Mouse (Mus musculus): Measurements from ENCODE around the gene Mfap3.
"Not testable (repeated sequence)": the region's sequence is repeated elsewhere in the genome, so short reads cannot be mapped to it uniquely, and the experiment has no call there.

Gene Mfap3

DNA sequence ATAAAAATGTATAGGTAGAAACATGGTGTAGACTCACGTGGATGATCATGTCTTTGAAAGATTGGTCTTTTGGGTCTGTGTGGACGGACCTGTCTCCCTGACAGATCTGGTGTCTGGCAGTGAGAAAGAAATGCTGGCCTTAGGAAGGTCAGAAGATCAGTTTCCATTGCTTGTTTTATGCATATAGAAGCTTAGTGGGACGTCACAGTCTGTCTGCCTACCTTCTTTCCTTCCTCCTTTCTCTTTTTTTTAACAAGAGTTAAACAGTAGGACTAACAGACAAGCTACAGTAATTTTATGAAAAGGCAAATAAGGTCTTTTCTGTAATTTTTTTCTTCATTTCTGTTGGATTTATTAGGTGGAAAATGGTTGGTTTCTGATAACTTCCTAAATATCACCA lies 10.6 kb downstream of the Mfap3 start:
- no peak for DNase-seq (ENCODE audit: low read depth, low spot score)

DNA sequence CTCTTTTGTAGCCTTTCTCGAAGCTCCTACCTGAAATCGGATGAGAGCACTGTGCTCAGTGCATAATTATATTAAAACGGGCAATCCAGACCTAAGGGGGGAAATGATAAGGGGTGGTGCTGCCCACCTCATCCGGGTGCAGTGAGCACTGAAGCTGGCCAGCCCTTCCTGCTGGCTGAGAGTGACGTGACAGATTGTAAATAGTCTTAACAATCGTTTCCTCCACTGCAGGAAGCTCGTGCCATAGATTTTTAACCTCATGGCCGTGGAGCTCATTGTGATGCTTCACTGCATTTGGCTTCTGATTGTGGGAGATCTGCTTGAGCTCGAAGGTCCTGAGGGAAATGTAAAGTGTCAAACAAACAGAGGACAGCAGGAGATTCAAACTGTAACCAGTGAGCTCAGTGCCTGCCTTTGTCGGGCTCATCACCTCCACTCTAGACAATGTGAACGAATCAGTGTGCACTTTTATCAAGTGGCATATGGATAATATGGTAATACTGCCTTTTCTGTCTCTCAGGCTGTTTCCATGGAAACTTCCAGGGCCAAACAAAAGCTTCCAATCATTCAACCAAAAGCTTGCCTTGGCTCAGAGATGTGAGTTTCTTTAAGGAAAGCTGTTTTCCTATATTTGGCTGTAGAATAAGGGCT lies 13.0 kb downstream of the Mfap3 start:
- DNase-seq (ENCODE audit: low read depth, low spot score): no peak

- no peak for DNase-seq (ENCODE audit: low read depth, low spot score)
Measured at GRCm38 (mm10) chr11:57532306-57532705, 13.8 kb downstream of the Mfap3 start.

DNA sequence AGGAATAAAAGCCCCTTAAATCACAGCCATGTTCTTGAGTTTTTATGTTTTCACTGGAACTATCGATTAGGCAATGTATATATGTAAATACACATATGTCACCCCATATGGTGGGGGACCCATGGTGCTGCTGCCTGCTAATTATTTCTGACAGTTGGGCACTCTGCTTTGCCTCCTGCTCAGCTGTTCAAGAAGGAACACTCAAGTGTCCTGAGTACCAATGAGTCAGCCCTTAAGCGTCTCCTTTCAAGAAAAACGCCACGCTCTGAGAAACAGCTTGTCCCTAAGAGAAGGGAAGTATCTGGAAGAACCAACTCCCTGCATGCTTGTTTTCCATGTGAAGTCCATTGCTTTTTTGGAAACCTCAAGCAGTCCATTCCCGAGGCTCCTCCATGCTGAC lies 17.4 kb downstream of the Mfap3 start:
- DNase-seq (ENCODE audit: low read depth, low spot score): no peak

DNA sequence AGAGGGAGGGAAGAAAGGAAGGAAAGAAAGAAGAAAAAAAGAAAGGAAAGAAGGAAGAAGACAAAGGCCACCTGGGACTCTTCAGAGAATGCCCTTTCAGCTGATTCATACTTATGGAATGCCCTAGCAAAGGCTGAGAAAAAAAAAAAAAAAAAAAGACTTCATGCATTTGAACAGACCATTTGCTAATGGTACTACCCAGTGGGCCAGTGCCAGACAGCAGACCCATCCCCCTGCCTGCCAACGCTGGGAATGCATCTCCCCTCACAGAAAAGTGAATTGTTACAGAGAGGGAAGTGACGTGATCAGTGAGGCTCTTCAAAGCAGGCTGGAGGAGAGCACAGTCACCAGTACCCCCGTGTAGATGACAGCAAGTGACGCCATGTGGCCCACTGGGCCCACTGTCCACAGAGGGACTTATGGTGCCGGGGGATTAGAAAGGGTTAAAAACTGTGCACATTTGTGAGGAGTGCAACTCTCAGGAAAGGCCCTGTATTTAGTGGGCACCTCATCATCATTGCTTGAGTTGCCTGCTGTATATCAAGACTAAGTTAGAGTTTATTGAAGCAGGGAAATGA lies 21.5 kb downstream of the Mfap3 start:
- DNase-seq (ENCODE audit: low read depth, low spot score): no peak

DNA sequence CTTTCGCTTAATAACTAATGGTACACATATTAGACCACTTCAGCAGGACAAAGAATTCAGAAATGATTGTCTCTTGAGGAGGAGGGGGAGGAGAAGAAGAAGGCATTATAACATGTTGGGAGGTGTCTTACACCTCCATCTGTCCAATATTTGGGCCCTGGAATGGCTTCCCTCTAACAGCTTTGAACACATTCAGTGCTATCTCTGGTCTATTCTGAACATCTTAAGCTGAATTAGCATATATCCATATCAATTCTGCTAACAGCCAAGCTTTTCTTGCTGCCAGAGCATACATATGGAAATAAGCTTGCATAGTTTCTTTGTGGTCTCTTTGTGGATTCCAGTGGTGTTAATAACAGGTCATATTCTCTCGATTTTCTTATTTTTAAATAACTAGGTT lies 22.2 kb downstream of the Mfap3 start:
- no peak for DNase-seq (ENCODE audit: low read depth, low spot score)

- DNase-seq (ENCODE audit: low read depth, low spot score): peak; percentile 88
Measured at GRCm38 (mm10) chr11:57548618-57549550, 30.4 kb downstream of the Mfap3 start.

- DNase-seq (ENCODE audit: low read depth, low spot score): no peak
Measured at GRCm38 (mm10) chr11:57550230-57550629, 31.8 kb downstream of the Mfap3 start.

- DNase-seq (ENCODE audit: low read depth, low spot score): no peak
Measured at GRCm38 (mm10) chr11:57551016-57551415, 32.6 kb downstream of the Mfap3 start.

DNA sequence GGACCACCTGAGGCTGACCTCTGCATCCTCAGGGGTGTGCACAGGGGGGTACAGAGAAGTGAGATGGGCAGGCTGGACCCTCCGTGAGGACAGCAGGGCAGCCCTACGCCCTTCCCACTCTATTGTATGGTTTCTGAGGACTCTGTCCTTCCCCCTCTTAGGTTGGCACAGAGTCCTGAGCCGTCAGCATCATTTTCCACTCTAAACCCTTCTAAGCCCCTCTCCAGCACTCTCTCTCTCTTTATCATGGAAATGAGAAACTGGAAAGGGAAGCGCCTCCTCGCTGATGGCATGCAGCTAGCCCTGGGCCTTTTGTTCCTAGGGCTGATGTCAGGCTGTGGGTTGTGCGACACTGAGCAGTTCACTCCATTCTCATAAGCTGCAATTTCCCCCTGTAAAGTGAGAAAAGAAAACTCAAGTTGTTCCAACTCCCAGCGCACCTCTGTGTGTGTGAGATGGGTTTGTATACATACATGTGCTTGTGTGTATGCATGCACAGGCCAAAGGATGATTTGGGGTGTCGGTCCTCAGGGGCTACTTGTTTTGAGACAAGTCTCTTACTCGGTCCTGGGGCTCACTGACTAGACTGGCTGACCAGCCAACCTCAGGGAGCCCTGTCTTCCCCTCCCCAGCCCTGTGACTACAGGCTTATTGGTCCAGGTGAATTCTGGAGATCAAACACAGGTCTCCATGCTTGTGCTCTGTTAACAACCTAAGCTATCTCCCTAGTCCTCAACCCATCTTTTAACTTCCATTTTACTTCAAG lies 34.7 kb downstream of the Mfap3 start:
- DNase-seq (ENCODE audit: low read depth, low spot score): no peak

DNA sequence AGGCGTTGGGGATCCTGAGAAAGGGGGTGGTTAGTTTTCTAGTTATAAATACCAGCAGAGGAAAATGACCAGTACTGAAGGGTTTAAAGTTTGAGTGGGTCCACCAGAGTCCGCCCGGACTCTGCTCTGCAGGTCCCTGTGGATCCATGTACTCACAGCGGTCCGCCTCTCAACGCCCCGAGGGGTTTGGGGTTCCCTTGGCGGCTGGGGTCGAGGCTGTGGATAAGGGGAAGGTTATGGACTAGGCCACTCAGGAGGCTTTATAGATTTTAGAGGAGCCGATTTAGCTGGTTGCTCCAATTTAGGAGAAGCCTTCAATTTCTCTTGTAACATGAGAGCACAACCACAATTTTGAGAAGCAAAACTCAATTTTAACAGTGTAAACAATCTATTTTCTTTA lies 39.5 kb downstream of the Mfap3 start:
- DNase-seq (ENCODE audit: low read depth, low spot score): not testable (repeated sequence)

GRCm38 (mm10) chr11:57564564-57564963 lies 46.1 kb downstream of the Mfap3 start:
- no peak for DNase-seq (ENCODE audit: low read depth, low spot score)

- DNase-seq (ENCODE audit: low read depth, low spot score): no peak
Measured at GRCm38 (mm10) chr11:57566091-57567035, 47.9 kb downstream of the Mfap3 start.

DNA sequence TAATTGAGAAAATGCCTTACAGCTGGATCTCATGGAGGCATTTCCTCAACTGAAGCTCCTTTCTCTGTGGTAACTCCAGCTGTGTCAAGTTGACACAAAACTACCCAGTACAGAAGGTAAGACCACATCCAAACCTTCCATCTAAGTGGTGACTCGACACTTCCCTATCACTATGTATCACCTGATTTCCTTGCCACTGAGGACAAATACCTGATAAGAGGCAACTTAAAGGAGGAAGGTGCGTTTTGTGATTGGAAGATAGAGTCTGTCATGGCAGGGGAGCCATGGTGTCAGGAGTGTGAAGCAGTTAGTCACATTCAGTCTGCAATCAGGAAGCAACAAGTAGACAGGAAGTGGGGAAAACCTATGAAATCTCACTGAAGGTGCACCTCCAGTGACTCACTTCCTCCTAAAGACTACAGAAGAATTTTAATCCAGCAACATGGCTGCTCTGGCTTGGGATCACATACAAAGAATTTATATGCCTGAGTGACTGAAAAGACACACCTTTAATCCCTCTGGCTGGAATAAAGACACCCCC lies 50.6 kb downstream of the Mfap3 start:
- no peak for DNase-seq (ENCODE audit: low read depth, low spot score)

DNA sequence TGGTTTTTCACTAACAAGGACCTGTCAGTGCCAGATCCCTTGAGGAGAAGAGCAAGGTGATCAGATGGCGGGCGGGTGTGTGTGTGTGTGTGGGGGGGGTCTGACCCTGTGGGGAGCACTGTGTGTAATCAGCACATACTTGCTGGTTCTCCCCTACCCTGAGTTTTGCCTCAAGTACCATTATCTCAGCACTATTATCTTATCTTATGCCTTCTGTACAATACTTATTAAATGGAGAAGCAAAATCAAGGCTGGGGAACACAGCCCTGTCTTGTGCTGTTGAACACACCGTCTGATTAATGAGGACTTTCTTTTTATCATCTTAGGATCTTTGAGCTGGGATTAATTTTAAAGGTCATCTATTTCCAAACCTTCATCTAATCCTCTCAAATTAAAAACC lies 52.6 kb downstream of the Mfap3 start:
- no peak for DNase-seq (ENCODE audit: low read depth, low spot score)

DNA sequence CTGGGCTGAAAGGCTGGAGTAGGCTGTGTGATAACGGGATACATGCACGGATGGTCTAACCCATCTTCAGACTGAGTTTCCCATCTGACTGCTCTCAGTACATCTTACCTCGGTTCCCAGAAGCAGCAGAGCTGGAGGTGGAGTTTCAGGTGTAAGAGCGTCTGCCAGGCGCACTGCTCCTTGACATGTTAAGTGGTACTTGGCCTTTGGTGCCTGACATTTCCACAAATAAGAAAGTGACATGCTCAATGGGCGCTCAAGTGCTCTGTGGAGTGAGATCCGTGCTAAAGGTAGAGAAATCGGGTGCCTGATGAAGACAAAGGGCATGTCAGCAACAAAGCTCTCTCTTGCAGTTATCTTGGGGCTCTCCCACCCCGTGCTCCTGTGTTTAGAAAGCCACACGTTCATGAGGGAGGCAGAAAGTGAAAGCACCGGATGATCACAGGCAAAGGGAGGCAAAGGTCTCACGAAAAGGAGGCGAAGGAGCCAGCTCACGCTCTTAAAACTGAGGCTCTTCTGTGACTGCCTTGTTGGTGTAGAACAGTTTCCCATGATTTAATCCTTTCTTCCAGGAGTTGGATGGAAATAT lies 55.3 kb downstream of the Mfap3 start:
- no peak for DNase-seq (ENCODE audit: low read depth, low spot score)

DNA sequence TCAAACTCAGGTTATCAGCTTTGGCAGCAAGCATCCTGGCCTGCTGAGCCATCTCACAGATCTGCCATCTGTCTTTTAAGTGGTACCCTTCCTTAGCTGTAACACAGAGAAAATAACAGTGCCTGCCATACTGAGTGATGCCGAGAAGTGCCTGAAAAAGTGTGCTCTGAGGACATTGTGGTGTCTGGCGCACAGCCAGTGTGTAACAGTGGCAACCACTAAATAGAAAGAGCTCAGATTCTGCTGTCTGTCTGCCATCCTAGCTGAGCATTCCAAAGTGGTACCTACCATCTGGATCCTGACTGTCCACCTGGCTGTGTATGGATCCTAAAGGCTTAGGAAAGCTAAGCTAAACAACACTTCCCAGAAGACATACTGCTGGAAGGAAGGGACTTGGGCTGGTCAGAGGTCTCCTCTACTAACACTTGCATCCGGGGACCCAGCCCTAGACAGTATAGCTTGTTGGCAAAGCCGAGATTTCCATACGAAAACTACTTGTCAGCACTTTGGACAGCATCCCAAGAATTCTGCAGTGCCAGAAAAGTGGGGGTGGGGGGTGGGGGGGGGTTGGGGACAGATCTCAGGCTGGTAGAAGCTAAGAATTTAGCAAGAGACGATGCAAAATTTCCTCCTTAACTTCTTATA lies 58.5 kb downstream of the Mfap3 start:
- no peak for DNase-seq (ENCODE audit: low read depth, low spot score)

GRCm38 (mm10) chr11:57582818-57583635 lies 64.6 kb downstream of the Mfap3 start:
- peak; percentile 19 for DNase-seq (ENCODE audit: low read depth, low spot score)

All from embryo, embryonic 11.5 days (tissue).